Mouse (Mus musculus) brain, adult 2 months (tissue): ENCODE results near the gene Vash1.

Experiments
- DNase-seq: peaks from one replicate; pipeline ENCODE4 v3.0.0; 2011; ENCODE audit warnings: low read depth, low spot score

Gene Vash1

GRCm38 (mm10) chr12:86683698-86684097 lies 5.2 kb downstream of the Vash1 start:
- no peak for DNase-seq

- DNase-seq: peak; percentile 75
Observed at GRCm38 (mm10) chr12:86685275-86685674, 6.8 kb downstream of the Vash1 start.

- DNase-seq: peak; percentile 81
Observed at GRCm38 (mm10) chr12:86686551-86687330, 8.2 kb downstream of the Vash1 start.

- DNase-seq: no peak
Observed at GRCm38 (mm10) chr12:86687445-86687955, 9.0 kb downstream of the Vash1 start.

- no peak for DNase-seq
Observed at GRCm38 (mm10) chr12:86687971-86688573, 9.6 kb downstream of the Vash1 start.

GRCm38 (mm10) chr12:86688917-86689316 lies 10.4 kb downstream of the Vash1 start:
- no peak for DNase-seq

- DNase-seq: no peak
Observed at GRCm38 (mm10) chr12:86690700-86691485, 12.4 kb downstream of the Vash1 start.

GRCm38 (mm10) chr12:86692471-86693356 lies 14.2 kb downstream of the Vash1 start:
- DNase-seq: no peak

- no peak for DNase-seq
Observed at GRCm38 (mm10) chr12:86693389-86693788, 14.9 kb downstream of the Vash1 start.

- no peak for DNase-seq
Observed at GRCm38 (mm10) chr12:86694441-86694840, 15.9 kb downstream of the Vash1 start.

GRCm38 (mm10) chr12:86697996-86698395 lies 19.5 kb downstream of the Vash1 start:
- DNase-seq: peak; percentile 66

- no peak for DNase-seq
Observed at GRCm38 (mm10) chr12:86698537-86698936, 20.0 kb downstream of the Vash1 start.

- peak; percentile 99 for DNase-seq
Observed at GRCm38 (mm10) chr12:86699965-86700926, 21.7 kb downstream of the Vash1 start.

- no peak for DNase-seq
Observed at GRCm38 (mm10) chr12:86700927-86701310, 22.4 kb downstream of the Vash1 start.

- DNase-seq: peak; percentile 71
Observed at GRCm38 (mm10) chr12:86701491-86701890, 23.0 kb downstream of the Vash1 start.

GRCm38 (mm10) chr12:86702690-86703089 lies 24.2 kb downstream of the Vash1 start:
- DNase-seq: no peak

GRCm38 (mm10) chr12:86705843-86706242 lies 27.3 kb downstream of the Vash1 start:
- no peak for DNase-seq

- DNase-seq: no peak
Observed at GRCm38 (mm10) chr12:86714026-86714425, 35.5 kb downstream of the Vash1 start.

- DNase-seq: peak; percentile 74
Observed at GRCm38 (mm10) chr12:86715401-86715800, 36.9 kb downstream of the Vash1 start.

GRCm38 (mm10) chr12:86716962-86717361 lies 38.5 kb downstream of the Vash1 start:
- DNase-seq: no peak
